Mouse (Mus musculus) heart, embryonic 16.5 days (tissue): Measurements from ENCODE around the gene Gpr68. TPM values are rescaled to one million over a fixed set of nuclear protein-coding genes. Genes with fewer than 3 reads are reported as not detected.

Experiments
- ATAC-seq: fragments of 200-750 bp; cut with Nextera tagmentation; replicated peaks from 2 replicates; pipeline ENCODE4 v1.8.0; 2017; ENCODE audit warnings: moderate number of reproducible peaks; ENCODE audit not compliant: insufficient read depth, low FRiP score; ENCODE audit errors: extremely low read depth
- H3K27ac ChIP-seq: fragments of 300-500 bp; sonication (generic); 2 replicates; pipeline ENCODE4 v1.5.1; 2014; ENCODE audit warnings: mild to moderate bottlenecking, low read length, control low read depth, moderate library complexity
- H3K27me3 ChIP-seq: fragments of 300-500 bp; sonication (generic); 2 replicates; pipeline ENCODE4 v1.6.1; 2014; ENCODE audit warnings: low read length, mixed read lengths; ENCODE audit not compliant: control insufficient read depth, insufficient read depth
- H3K36me3 ChIP-seq: fragments of 300-500 bp; sonication (generic); 2 replicates; pipeline ENCODE4 v1.6.1; 2014; ENCODE audit not compliant: control insufficient read depth, insufficient read depth
- H3K4me1 ChIP-seq: fragments of 300-500 bp; sonication (generic); 2 replicates; pipeline ENCODE4 v1.6.1; 2014; ENCODE audit warnings: low read length, mixed read lengths; ENCODE audit not compliant: control insufficient read depth, insufficient read depth
- H3K4me2 ChIP-seq: fragments of 300-500 bp; sonication (generic); 2 replicates; pipeline ENCODE4 v1.6.1; 2014; ENCODE audit warnings: low read depth, mild to moderate bottlenecking, control low read depth, low read length
- H3K4me3 ChIP-seq: fragments of 300-500 bp; sonication (generic); 2 replicates; pipeline ENCODE4 v1.5.1; 2014; ENCODE audit warnings: mild to moderate bottlenecking, control low read depth, low read length
- H3K9ac ChIP-seq: fragments of 300-500 bp; sonication (generic); 2 replicates; pipeline ENCODE4 v1.6.1; 2014; ENCODE audit warnings: low read length, control low read depth
- H3K9me3 ChIP-seq: fragments of 300-500 bp; sonication (generic); replicated peaks from 2 replicates; pipeline ENCODE4 v1.6.1; 2016; ENCODE audit warnings: low read length; ENCODE audit not compliant: control insufficient read depth
- WGBS: fragments of 180-500 bp; shearing (Covaris S2); extraction: QIAGEN DNeasy Blood & Tissue Kit; methylation state at CpG from one replicate; pipeline ENCODE4 v1.1.7; 2014; 5-methylcytosine and 5-hydroxymethylcytosine counted together
- polyA plus RNA-seq: library from polyadenylated mRNA; unstranded; fragments of >200 nt; fragmentation: Nextera tagmentation; extraction: Ambion mirVana; gene quantifications from 2 replicates; pipeline ENCODE4 v1.2.1, GENCODE M21; 2015

The Gpr68 gene
- polyA plus RNA-seq, 1 experiment from 2014 or later = 8.7 TPM

DNA sequence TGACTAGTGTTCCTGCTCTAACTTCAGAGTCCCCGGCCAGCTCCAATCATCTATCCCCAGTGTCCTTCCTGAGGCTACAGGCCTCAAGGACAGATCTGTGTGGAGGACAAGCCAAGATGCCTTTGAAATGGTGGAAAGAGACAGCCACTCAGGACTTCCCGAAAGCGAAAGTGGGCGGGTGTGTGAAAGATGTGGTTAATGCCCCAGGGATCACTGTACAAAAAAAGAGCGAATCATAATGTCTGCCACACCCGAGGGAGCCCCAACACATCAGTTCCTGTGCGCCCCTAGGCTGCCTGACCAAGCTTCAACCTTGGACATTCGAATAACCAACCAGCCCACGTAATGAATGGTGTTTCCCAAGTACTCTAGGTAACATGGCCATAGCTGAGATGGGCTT lies 20.3 kb upstream of the Gpr68 start:
- no peaks in the 10 kb centered on the region for H3K9me3 ChIP-seq
- 86% methylated on average over 9 of the region's 9 CpGs for WGBS
- H3K9ac ChIP-seq = no peak overlapping the region
- no peak for ATAC-seq
- no peak overlapping the region for H3K4me3 ChIP-seq
- H3K4me1 ChIP-seq = no peaks in the 10 kb centered on the region
- no peak overlapping the region for H3K4me2 ChIP-seq
- no peaks in the 10 kb centered on the region for H3K27me3 ChIP-seq
- H3K36me3 ChIP-seq = peaks cover 5% of the 10 kb centered on the region; the same call in 1 of the 2 replicates
- H3K27ac ChIP-seq = no peak overlapping the region

DNA sequence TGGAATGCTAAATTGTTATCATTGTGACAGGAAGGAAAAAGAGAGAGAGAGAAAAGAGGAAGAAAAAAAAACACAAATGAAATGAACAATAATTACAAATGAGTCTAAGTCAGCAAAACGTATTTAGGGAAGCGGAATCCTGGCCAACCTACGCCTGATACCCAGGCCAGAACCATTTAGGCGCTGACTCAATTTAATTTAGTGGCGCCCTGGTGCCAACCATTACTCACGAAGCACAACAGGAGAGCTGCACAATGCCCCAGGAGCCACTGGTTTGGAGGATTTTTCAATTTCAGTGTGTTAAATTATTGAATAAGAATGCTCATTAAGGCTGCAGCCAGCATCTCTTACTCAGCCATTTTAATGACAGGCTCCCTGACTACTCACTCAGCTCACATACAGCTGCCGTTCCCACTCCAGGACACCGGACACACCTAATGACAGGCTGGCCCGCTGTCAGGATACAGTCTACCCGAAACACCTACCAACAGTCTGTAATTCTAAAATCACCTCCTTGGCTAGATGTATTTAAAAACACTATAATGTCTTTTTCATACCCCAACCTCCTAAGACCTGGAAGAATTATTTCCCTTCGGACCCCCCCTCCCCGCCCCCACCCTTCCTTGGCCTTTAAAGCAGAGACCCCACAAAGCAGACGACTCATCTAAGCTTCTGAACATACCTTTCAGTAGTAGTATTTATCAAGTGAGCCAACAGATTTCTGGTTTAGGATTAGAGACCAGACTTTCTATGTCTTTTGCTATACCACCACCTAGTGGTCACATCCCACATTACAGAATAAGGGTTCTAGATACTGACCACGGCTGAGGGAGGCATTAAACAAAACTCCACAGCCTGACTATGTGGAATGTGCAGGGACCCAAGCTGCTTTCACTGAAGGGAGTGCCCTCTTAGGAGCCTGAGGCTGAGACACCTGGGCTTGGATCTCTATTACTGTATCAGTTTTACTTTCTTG lies 17.9 kb upstream of the Gpr68 start:
- ATAC-seq = no peak
- no peak overlapping the region for H3K9ac ChIP-seq
- WGBS = 66% methylated on average over 14 of the region's 14 CpGs
- H3K4me3 ChIP-seq = no peak overlapping the region
- no peak overlapping the region for H3K27ac ChIP-seq
- 0 out of 2 replicates have a peak, but pooled peaks cover 2% of the 10 kb centered on the region for H3K36me3 ChIP-seq
- no peaks in the 10 kb centered on the region for H3K9me3 ChIP-seq
- H3K4me1 ChIP-seq = no peaks in the 10 kb centered on the region
- no peak overlapping the region for H3K4me2 ChIP-seq
- no peaks in the 10 kb centered on the region for H3K27me3 ChIP-seq

DNA sequence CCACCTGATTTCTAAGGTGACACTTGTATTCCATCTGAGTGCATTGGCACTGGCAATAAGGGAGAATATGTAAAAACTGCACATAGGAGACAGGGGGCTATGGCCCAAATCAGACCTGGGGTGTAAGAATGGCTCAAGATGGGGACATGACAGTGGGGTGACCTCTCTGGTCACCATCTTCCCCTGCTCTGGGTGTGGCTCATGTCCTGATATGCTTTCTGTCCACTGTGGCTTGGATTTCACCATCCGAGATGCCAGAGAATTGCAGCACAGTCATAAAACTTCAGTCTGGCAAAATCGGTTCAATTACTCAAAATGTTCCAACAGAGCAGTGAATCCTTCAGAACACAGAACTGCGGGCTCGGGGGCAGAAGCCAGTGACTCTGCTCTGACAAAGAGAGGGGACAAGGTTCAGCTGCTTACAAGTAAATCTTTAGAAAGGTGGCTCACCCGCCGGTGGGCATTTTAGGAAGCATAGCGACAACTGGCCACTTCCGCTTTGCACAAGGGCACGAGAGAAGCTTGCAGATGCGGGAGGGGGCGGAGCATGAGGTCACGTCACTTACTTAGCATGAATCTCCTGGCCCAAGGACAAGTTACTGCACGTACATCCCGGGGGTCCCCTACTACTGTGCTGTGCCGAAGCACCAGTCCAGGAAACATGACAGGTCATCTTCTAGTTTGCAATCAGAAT lies 16.8 kb upstream of the Gpr68 start:
- Histone ChIP-seq H3K27ac (no peak overlapping the region), H3K27me3 (no peaks in the 10 kb centered on the region), H3K36me3 (no peaks in the 10 kb centered on the region), H3K9me3 (no peaks in the 10 kb centered on the region), H3K9ac (no peak overlapping the region), H3K4me1 (no peaks in the 10 kb centered on the region), H3K4me3 (no peak overlapping the region), H3K4me2 (no peak overlapping the region)
- WGBS = 81% methylated on average over 15 of the region's 15 CpGs
- no peak for ATAC-seq

DNA sequence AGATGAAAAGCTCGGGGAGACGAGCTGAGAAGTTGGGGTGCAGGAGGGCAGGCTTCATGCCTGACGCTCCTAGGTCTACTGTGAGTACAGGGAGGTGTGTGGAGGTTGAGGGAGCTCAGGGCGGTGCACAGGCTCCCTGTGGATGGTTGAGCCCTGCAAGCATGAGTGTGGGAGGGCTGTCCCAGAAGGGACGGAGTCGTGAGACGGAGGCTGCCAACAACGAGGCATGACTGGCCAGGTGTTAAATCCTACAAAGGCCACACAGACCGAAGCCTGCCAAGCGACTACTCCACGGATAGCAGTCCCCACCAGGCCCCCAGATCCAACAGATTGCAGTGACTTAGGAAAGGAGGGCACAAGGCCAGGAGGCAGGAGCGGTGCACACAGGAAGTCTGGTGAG lies 2.7 kb upstream of the Gpr68 start:
- Histone ChIP-seq H3K36me3 (no peaks in the 10 kb centered on the region), H3K9me3 (no peaks in the 10 kb centered on the region), H3K27ac (no peak overlapping the region), H3K9ac (no peak overlapping the region), H3K4me3 (no peak overlapping the region), H3K4me1 (peaks cover 6% of the 10 kb centered on the region; the same call in 1 of the 2 replicates), H3K4me2 (no peak overlapping the region), H3K27me3 (no peaks in the 10 kb centered on the region; the same call in 1 of the 2 replicates)
- no peak for ATAC-seq
- WGBS = 79% methylated on average over 12 of the region's 12 CpGs

DNA sequence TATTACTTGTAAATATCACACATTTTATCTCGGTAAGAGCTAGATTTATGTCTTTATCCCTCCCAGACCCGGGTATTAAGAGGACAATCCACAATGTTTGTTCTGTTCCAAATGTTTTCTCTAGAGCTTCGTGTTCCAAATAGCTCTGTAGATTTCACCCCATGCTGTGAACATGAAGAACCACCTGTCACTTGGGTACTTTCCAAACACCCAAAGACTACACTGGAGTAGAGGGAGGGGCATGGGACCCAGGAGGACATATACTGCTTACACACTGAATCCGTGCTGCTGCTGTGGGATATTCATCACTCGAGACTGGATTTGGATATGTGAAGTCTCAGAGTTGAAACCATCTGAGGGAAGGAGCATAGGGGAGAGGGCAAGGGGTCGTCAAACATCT lies 1.8 kb upstream of the Gpr68 start:
- Histone ChIP-seq H3K4me2 (no peak overlapping the region), H3K36me3 (no peaks in the 10 kb centered on the region), H3K9ac (no peak overlapping the region), H3K27ac (no peak overlapping the region), H3K4me3 (no peak overlapping the region), H3K27me3 (no peaks in the 10 kb centered on the region; the same call in 1 of the 2 replicates), H3K9me3 (no peaks in the 10 kb centered on the region), H3K4me1 (peaks cover 6% of the 10 kb centered on the region; the same call in 1 of the 2 replicates)
- 69% methylated on average over 6 of the region's 6 CpGs for WGBS
- no peak for ATAC-seq

DNA sequence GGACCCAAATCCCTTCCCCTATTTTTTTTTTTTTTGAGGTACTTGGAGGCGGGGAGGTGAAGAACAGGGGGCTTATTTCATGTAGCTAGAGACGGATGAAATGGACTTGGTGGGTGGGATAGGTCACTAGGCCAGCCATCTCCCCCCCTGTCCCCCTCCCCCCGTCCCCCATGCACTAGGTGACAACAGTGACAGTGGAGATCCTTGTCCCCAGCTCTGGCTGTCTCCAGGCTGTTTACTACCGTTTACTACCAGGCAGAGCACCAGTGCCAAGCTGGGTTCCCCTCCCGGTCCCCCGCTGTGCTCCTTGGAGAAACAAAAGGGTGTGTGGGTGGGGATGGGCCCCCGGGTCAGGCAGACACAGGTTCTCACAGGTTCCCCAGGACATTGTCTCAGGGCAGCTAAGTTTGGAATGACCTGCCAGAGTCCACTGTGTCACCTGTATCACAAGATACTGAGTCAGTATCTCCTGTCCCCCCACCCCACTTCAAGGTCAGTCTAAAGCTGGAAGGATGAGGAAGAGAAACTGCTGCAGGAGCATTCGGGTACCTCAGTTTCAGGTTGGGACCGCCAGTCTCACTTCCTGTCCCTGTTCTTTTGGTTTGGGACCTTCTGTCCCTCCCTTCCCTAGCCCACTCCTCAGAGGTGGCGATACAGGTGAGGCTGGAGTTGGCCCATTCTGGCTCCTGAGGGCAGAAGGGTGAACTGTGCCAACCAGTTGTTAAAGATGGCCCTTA lies 468 bp upstream of the Gpr68 start:
- Histone ChIP-seq H3K4me3 (peak overlapping the region; percentile 61), H3K27ac (no peak overlapping the region), H3K4me2 (peak overlapping the region; percentile 73), H3K27me3 (no peaks in the 10 kb centered on the region; the same call in 1 of the 2 replicates), H3K36me3 (no peaks in the 10 kb centered on the region), H3K4me1 (peaks cover 6% of the 10 kb centered on the region; the same call in 1 of the 2 replicates), H3K9ac (peak overlapping the region; percentile 69), H3K9me3 (no peaks in the 10 kb centered on the region)
- no peak for ATAC-seq
- WGBS = 31% methylated on average over 10 of the region's 10 CpGs

DNA sequence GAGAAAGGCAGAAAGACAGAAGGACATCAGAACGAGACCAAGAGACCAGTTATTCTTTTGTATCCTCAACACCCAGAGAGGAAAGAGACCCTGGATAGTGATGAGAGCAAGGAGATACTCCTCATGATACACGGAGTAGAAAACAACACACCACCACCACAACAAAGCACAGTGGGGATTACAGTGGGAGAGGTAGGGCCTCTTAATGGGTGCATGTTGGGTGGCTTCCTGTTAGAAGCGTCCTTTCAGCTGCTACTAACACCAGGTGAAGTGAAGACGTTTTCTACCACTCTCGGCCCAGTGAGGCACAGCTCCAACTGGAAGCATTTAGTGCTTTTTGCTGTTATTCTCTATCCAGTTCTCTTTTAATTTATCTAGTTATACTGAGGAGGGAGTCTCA lies 1.1 kb downstream of the Gpr68 start:
- Histone ChIP-seq H3K27me3 (peaks cover 2% of the 10 kb centered on the region; the same call in 1 of the 2 replicates), H3K4me1 (peaks cover 6% of the 10 kb centered on the region; the same call in 1 of the 2 replicates), H3K4me3 (no peak overlapping the region), H3K36me3 (no peaks in the 10 kb centered on the region), H3K4me2 (peak overlapping the region; percentile 73), H3K9me3 (no peaks in the 10 kb centered on the region), H3K9ac (no peak overlapping the region), H3K27ac (no peak overlapping the region)
- no peak for ATAC-seq
- 73% methylated on average over 5 of the region's 5 CpGs for WGBS

DNA sequence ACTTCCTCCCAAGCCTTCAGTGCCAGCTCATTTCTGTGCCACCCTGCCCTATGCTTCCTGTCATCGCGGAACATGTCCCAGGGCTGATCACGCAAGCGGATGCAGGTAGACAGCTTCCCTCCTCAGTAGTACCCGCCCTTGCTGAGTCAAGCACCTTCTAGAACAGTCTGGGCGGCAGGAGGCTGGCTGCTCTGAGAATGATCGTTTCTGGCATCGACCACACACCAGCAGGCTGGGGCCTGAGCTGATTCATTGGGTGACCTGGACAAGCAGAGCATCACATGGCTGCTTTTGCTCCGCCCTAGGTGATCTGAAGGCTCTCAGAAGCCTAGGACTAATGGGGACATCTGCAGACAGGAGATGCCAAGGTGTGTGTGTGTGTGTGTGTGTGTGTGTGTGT lies 4.2 kb downstream of the Gpr68 start:
- H3K4me1 ChIP-seq = peaks cover 15% of the 10 kb centered on the region
- H3K9ac ChIP-seq = no peak overlapping the region
- no peak overlapping the region for H3K4me2 ChIP-seq
- no peak for ATAC-seq
- no peak overlapping the region for H3K27ac ChIP-seq
- H3K9me3 ChIP-seq = no peaks in the 10 kb centered on the region
- WGBS = 79% methylated on average over 9 of the region's 9 CpGs
- H3K36me3 ChIP-seq = no peaks in the 10 kb centered on the region
- H3K27me3 ChIP-seq = peaks cover 19% of the 10 kb centered on the region
- no peak overlapping the region for H3K4me3 ChIP-seq
